Mouse (Mus musculus): Measurements from ENCODE around the gene Vmn1r180. TPM values are rescaled to one million over a fixed set of nuclear protein-coding genes. Genes with fewer than 3 reads are reported as not detected.

Gene Vmn1r180
- not detected for polyA plus RNA-seq (2015; fragmentation: Illumina TruSeq; extraction: RNeasy Lipid Tissue Mini Kit (QIAGEN cat#74804); ENCODE audit: low read depth, low replicate concordance)

DNA sequence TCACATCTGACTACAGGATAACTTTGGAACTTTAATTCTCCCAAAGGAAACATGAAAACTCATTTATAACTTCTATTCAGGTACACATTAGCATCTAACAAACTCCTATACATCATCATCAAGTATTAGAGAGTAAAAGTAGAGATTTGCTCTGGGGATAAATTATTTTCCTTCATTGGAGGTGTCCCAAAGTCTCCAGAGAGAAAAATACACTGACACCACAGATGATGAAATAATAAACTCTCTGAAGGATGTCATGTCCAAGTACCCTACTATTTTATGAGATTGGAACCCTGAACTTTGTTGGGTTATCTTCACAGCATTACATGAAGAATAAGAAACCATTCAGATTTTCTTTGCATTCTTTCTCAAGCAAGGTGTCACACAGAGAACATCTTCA, at the start of gene Vmn1r180:
TSS of gene Vmn1r180 (plus strand) at position 301 of the 400 bp plus-strand sequence.

DNA sequence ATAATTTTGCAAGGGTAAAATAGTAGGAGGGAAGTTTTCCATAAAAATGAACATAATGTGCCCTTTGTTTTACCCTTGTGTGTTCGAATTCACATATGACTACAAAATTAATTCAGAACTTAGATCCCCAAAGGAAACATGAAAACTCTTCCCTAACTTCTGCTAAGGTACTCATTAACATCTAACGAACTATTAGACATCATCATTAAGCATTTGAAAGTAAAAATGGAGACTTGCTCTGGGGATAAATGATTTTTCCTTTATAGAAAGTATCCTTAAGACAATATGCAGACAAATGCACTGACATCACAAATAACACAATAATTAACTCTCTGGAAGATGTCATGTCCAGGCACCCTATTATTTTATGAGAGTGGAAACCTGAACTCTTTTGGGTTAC, 23.8 kb upstream of the Vmn1r180 start, which contains the start of gene Vmn1r179:
TSS of gene Vmn1r179 (plus strand) at position 301 of the 400 bp plus-strand sequence.

DNA sequence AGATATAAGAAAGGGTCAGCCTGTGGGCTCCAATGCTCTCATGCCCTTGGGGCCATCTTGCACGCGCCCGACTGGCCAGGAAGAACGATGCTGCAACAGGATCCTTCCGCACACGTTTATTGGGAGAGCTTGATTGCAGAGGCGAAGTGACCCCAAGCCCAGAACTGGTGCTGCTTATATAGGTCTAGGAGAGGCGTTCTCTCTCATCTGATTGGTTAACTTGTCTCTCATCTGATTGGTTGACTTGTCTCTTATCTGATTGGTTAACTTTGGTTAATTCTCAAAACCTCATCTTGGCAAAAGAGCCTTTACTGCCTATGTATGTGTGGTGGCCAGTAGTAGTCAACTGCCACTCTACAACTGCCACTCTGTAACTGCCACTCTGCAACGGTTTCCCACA, 23.9 kb downstream of the Vmn1r180 start, which contains the start of gene Vmn1r181:
TSS of gene Vmn1r181 (plus strand) at position 301 of the 400 bp plus-strand sequence.

DNA sequence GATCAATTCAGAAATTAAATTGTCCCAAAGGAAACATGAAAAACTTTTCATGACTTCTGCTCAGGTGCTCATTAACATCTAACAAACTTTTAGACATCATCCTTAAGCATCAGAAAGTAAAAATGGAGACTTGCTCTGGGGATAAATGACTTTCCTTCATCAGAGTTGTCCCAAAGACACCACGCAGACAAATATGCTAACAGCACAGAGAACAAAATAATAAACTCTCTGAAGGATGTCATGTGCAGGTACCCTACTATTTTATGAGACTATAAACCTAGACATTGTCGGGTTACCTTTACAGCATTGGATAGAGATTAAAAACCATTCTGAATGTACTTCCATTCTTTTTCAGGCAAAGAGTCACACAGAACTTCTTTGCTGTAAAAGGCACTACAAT, 51.0 kb downstream of the Vmn1r180 start, which contains the start of gene V1rd19:
TSS of gene V1rd19 (plus strand) at position 301 of the 400 bp plus-strand sequence.

Other genes with a start within 250 kb of the Vmn1r180 start
- not detected for gene Vmn1r173, start 249.9 kb upstream of the Vmn1r180 start, polyA plus RNA-seq (2015; fragmentation: Illumina TruSeq; extraction: RNeasy Lipid Tissue Mini Kit (QIAGEN cat#74804); ENCODE audit: low read depth, low replicate concordance)
- gene Vmn1r174, start 198.4 kb upstream of the Vmn1r180 start, polyA plus RNA-seq (2015; fragmentation: Illumina TruSeq; extraction: RNeasy Lipid Tissue Mini Kit (QIAGEN cat#74804); ENCODE audit: low read depth, low replicate concordance), result not detected
- gene Vmn1r175, start 140.0 kb upstream of the Vmn1r180 start, polyA plus RNA-seq (2015; fragmentation: Illumina TruSeq; extraction: RNeasy Lipid Tissue Mini Kit (QIAGEN cat#74804); ENCODE audit: low read depth, low replicate concordance), result not detected
- not detected for gene Vmn1r176, start 113.3 kb upstream of the Vmn1r180 start, polyA plus RNA-seq (2015; fragmentation: Illumina TruSeq; extraction: RNeasy Lipid Tissue Mini Kit (QIAGEN cat#74804); ENCODE audit: low read depth, low replicate concordance)
- gene Vmn1r177, start 84.2 kb upstream of the Vmn1r180 start, polyA plus RNA-seq (2015; fragmentation: Illumina TruSeq; extraction: RNeasy Lipid Tissue Mini Kit (QIAGEN cat#74804); ENCODE audit: low read depth, low replicate concordance), result not detected
- not detected for gene Vmn1r178, start 58.6 kb upstream of the Vmn1r180 start, polyA plus RNA-seq (2015; fragmentation: Illumina TruSeq; extraction: RNeasy Lipid Tissue Mini Kit (QIAGEN cat#74804); ENCODE audit: low read depth, low replicate concordance)
- not detected for gene Vmn1r179, start 23.7 kb upstream of the Vmn1r180 start, polyA plus RNA-seq (2015; fragmentation: Illumina TruSeq; extraction: RNeasy Lipid Tissue Mini Kit (QIAGEN cat#74804); ENCODE audit: low read depth, low replicate concordance)
- not detected for gene Vmn1r181, start 24.0 kb downstream of the Vmn1r180 start, polyA plus RNA-seq (2015; fragmentation: Illumina TruSeq; extraction: RNeasy Lipid Tissue Mini Kit (QIAGEN cat#74804); ENCODE audit: low read depth, low replicate concordance)
- gene V1rd19, start 51.1 kb downstream of the Vmn1r180 start, polyA plus RNA-seq (2015; fragmentation: Illumina TruSeq; extraction: RNeasy Lipid Tissue Mini Kit (QIAGEN cat#74804); ENCODE audit: low read depth, low replicate concordance), result not detected
- gene Vmn1r183, start 102.6 kb downstream of the Vmn1r180 start, polyA plus RNA-seq (2015; fragmentation: Illumina TruSeq; extraction: RNeasy Lipid Tissue Mini Kit (QIAGEN cat#74804); ENCODE audit: low read depth, low replicate concordance), result not detected
- 46.3 TPM for gene Zfp180, start 131.3 kb downstream of the Vmn1r180 start, polyA plus RNA-seq (2015; fragmentation: Illumina TruSeq; extraction: RNeasy Lipid Tissue Mini Kit (QIAGEN cat#74804); ENCODE audit: low read depth, low replicate concordance)
- 7.9 TPM for gene Zfp112, start 161.7 kb downstream of the Vmn1r180 start, polyA plus RNA-seq (2015; fragmentation: Illumina TruSeq; extraction: RNeasy Lipid Tissue Mini Kit (QIAGEN cat#74804); ENCODE audit: low read depth, low replicate concordance)
- 13.9 TPM for gene Zfp235, start 183.5 kb downstream of the Vmn1r180 start, polyA plus RNA-seq (2015; fragmentation: Illumina TruSeq; extraction: RNeasy Lipid Tissue Mini Kit (QIAGEN cat#74804); ENCODE audit: low read depth, low replicate concordance)
- 3.5 TPM for gene Zfp114, start 224.4 kb downstream of the Vmn1r180 start, polyA plus RNA-seq (2015; fragmentation: Illumina TruSeq; extraction: RNeasy Lipid Tissue Mini Kit (QIAGEN cat#74804); ENCODE audit: low read depth, low replicate concordance)

All from brain, adult 10 weeks (tissue).